Mouse (Mus musculus): ENCODE measurements around the gene Maff.

Gene Maff

DNA sequence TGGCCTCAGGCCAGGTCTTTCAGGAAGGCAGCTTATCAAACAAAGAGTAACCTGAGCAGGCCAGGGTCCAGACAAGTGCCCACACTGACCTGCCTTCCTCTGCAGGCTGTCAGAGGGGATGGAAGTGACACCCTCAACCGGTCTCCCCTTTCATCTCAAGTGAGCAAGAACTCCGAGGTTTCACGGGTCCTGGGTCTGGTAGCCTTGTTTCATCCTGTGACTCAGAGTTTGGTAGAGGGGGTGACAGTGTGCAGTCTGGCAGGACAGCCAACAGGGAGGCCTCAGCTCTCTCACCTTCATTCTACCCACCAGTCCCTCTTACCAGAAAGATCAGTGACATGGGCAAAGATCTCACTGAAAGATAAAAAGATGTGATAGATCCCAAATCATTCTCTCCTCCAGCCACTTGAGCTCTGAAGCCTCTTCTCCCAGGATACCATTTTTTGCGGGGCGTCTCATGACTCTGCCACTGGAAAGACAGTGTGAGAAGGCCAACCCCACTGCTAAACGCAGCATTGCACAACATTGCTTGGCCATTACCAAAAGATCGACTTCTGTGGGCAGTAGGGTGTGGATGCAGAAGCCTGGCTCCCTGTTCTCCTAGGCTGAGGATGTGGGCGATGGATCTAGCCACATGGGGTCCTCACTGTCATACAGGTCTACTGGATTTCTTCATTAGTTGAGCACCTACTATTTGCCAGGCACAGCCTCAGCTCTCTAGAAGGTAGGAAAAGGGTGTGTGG is at the start of gene Maff:
TSS of gene Maff (plus strand) at position 571 of the 743 bp plus-strand sequence.
- no peak for DNase-seq

DNA sequence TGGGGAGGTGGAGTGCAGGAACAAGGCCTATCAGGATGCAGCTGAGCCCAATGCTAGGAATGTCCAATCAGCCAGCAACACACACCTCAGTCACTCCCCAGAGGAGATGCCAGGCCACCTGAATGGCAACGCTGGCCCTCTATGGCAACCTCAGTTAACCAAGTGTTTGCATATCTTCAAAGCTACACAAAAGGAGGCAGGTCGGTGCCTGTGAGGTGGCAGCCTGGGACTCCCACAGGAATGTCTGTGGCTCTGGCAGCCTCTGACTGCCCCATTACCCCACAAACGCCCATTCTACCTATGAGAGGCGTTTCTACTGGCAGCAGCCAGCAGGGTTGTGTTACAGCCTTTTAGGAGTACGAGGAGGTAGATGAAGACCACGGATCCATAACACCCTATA is 47.9 kb upstream of the Maff start:
- DNase-seq = no peak

DNA sequence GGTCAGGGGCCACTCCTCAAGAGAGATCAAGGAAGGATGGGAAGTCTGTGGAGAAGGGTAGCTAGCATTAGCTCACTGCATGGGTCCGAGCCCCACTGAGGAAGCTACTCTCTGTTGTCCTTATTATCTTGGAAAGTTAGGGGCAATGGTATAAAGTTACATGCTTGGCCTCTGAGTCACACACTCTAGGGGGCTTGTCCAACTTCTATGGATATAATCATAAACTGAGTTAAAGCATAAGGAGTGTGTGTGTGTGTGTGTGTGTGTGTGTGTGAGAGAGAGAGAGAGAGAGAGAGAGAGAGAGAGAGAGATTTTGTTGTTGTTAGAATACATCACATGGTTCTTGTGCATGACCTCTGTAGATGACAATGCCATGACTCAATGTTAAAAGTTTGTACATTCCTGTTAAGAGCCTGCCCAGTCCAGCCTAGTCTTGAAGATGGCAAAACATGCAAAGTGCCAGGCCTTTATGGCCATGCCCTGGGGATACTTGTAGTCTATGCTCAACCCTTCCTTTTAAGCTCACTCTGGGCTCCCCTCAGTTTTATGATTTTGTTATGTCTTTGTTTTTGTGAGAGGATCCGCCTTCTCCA is 46.8 kb upstream of the Maff start:
- no peak for DNase-seq

DNA sequence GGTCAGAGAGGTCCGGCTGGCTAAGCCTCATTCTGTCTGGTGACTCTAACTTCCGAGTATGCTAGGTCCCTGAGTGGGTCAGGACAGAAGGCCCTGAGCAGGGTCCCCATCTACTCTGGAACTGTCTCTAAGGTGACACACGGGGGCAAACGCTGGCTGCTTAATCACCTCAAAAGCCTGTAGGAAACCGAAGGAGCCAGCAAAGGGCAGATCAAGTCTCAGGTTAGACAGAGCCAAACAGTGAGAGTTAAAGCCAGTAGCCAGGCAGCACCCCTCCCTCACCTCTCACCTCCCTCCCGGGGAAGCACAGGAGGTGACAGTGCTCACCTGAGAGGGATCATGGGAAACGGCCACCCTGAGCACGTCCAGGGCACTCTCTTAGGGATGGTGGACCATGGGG is 42.7 kb upstream of the Maff start:
- DNase-seq = no peak

DNA sequence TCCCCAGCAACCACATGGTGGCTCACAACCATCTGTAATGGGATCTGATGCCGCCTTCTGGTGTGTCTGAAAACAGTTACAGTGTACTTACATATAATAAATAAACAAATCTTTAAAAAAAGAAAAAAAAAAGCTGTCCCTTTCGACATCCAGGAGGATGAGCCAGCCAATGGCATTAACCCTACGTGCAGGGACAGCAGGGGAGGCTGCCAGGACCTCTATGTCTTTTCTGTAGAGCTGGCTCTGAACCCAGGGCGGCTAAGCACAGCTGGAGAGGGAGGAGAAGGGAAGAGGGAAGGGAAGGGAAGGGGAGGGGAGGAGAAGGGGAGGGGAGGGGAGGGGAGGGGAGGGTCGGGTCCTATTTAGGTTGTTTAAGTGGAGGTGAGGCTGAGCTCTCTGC is 41.6 kb upstream of the Maff start:
- DNase-seq = no peak

DNA sequence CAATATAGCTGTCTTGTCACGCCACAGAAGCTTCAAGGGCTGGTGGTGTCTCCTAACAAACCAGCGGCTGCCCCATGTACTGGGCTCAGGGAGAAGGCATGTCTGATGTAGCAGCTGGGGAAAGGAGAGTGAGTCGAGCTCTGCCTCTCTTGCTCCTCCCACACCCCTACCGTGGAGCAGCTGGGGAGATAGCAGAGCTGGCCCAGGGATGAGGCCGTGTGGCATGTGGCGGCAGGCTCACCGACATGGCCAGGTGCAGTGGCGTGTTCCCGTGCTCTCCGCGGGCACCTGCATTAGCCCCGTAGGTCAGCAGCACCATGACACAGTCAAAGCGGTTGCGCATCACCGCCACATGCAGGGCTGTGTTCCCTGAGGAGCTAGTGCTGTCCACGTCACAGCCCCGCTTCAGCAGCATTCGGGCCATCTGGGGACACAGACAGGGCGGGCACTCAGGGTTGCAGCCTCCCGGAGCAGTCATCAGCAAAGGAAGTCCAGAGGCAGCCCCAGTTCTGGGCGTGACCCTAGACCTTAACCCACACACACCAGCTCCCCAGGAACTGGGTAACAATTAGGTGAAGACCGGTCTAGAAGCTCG is 40.3 kb upstream of the Maff start:
- DNase-seq = no peak

DNA sequence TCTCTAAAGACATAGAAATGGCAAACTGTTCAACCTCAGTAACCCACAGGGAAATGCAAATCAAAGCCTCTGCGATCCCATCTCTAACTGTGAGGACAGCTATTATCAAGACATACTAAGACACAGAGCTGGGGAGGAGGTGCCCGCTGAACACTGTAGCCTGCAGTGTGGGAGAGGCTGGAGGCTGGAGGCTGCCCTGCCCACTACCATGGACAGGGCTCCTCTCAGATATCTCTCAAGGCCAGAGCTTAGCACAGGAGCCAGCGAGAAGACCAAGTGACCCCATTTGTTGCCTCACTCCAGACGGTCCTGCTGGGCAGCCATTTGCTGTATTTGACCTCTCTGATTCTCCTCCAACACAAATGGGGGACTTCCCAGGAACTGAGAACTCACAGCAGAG is 38.6 kb upstream of the Maff start:
- no peak for DNase-seq

DNA sequence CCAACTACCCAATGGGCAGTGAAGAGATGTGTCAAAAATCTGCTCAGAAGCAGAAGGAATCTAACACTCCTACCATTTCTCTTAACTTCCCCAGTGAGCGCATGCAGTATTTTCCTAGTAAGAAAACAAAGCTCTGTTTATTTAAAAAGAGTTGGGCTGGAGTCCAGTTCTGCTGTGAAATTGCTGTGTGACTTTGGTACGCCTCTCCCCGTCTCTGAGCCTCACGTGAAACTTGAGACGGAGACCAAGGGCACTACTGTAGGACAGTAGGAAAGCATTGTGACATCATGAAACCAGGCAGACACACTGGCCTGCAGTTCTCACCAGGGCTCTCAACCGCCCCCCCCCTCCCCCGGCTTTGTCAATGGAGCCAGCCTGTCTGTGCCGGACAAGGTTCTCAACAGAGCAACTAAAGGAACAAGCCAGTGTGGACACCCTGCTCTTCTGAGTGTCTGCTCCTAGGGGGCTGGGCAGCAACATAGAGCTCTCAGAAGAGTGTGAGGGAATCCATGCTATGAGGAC is 32.5 kb upstream of the Maff start:
- no peak for DNase-seq

DNA sequence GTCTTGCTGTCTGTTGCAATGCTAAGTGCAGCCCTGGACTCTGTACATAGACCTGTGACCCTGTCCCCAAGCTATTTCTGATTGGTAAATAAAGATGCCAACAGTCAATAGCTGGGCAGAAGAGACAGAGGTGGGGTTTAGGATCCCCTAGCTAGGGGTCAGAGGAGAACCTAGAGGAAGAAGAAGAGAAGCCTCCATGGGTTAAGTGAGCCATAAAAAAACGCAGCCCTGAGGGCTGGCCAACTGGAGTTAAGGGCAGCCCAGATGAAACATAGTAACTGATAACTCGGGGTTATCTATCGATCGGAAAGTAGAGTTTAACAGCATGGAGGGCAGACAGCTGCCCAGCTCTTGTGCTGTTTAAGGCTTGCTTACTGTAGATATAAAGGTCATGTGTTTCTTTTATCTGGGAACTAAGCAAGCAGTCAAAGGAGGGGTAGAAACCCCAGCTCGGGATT is 24.7 kb upstream of the Maff start:
- no peak for DNase-seq

DNA sequence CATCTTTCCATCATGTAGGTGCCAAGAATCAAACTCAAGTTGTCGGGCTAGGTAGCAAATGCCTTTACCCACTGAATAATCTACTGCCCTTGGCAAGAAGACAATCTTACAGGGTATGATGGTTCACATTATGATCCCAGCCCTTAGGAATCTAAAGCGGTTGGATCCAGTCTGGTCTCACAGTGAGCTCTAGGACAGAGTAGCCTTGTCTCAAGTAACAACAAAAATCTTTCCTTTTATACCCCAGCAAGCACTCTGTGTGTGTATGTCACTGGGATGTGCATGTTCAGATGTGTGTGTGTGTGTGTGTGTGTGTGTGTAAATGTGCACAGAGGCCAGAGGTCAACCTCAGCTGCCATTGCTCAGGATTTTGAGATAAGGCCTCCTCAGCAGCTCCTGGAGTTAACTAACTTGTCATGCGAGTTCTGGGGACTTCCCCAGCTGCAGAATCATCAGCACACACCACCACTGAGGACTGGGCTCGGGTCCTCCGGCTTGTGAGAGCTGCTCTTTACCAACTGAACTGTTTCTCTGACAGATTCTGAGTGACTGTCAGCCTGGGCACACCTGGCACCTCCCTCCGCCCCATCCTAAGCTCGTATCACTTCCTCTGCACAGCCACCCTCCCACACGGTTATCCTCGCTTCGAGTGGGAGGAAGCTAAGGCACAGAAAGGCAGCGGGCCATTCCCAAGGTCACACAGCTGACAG is 24.0 kb upstream of the Maff start:
- DNase-seq = no peak

DNA sequence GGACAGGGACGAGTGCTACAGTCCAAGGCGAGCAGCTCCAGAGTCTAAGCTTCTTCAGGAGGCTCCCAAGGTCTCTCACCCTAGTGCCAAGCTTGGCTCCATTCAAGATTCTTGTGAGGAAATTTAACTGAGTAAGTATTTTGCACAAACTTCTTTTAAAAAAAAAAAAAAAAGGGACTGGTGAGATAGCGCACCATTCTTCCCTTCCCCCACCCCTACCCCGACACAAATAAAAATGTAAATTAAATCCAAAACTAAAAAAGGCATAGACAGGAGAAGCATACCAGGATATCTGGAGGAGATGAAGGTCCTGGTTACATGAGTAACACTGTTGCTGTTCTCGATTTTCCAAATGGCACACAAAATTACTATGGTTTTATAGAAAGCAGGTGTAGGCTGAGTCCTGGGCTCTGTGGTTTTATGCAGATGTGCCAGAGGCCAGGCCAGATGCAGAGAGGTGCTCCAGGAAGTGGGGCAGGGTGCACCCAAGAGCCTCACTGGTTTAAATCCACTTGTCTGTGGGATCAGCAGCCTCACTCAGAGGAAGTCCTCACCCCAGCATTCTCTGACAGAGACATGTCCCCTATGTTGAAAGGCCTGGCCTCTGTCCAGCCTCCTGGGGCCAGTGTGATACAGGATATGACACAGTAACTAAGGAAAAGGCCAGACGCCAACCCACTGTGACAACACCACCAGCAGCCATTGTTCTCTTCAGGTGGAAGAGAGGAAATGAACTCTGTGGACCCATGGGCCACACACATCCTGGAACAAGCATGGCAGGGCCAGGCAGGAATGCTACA is 23.2 kb upstream of the Maff start:
- DNase-seq = no peak

DNA sequence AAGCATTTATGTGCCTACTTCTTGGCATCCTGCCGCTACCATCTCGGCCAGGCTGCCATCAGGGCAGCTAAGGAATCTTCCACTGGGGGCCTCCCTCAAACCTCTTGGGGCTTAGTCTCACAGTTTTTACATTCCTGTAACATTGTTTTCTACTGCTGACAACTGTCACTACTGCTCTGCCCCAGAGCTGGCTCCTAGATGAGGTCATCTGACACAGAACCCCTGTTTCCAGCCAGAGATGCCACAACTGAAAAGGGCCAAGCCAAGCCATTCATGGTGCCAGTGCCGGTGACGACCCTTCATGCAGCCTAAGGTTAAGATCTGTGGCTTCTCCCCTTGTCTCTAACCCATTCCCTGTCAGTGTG is 22.6 kb upstream of the Maff start:
- no peak for DNase-seq

DNA sequence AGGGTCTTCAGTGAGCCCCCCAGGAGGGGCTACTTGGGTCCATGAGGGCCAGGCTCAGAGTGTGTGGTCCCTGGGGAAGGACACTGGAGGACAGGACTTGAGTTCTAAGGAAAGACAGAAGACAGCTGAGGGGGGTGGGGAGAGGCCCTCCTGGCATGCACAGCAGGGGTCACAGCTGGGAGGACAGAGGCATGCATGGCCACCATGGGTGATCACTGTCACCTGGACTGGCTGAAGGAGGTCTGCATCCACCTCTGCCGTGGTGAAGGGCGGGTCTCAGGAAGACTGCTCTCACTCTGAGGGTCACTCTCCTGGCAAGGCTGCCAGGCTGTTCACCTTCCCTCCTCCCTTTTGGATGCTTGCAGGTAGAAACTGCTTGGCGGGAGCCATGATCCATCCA is 22.0 kb upstream of the Maff start:
- DNase-seq = no peak

DNA sequence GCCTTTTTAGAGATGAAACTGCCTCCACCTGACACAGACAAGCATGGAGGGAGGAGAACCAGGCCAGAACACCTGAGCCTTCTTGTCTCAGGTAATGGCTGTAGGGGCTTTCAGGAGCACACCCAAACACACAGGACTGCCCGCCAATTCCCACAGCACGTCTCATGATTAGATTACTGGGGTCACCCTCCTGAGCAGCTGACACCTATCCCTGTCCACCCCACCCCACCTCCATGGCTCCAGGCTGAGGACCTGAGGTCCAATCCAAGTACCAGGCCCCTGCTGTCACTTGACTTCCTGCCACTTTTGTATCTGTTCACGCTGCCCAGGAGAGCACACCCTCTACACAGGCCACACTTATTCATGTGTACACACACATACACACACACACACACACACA is 20.7 kb upstream of the Maff start:
- no peak for DNase-seq

DNA sequence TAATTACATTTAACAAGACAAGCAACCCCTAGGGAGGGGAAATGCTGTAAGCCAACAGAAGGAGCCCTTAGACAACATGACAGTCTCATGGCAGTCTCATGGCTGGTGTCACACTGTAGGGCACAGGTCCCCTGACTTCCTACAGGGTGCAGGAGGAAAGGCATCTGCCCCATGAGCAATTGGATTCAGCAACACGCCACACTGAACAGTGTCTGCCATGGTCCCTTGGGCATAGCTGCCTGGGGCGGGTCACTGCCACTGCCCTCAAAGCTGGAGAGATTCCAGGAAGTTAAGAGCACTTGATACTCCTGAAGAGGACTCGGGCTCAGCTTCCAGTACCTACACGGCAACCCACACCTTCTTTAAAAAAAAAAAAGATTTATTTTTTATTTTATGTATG is 20.2 kb upstream of the Maff start:
- DNase-seq = no peak

DNA sequence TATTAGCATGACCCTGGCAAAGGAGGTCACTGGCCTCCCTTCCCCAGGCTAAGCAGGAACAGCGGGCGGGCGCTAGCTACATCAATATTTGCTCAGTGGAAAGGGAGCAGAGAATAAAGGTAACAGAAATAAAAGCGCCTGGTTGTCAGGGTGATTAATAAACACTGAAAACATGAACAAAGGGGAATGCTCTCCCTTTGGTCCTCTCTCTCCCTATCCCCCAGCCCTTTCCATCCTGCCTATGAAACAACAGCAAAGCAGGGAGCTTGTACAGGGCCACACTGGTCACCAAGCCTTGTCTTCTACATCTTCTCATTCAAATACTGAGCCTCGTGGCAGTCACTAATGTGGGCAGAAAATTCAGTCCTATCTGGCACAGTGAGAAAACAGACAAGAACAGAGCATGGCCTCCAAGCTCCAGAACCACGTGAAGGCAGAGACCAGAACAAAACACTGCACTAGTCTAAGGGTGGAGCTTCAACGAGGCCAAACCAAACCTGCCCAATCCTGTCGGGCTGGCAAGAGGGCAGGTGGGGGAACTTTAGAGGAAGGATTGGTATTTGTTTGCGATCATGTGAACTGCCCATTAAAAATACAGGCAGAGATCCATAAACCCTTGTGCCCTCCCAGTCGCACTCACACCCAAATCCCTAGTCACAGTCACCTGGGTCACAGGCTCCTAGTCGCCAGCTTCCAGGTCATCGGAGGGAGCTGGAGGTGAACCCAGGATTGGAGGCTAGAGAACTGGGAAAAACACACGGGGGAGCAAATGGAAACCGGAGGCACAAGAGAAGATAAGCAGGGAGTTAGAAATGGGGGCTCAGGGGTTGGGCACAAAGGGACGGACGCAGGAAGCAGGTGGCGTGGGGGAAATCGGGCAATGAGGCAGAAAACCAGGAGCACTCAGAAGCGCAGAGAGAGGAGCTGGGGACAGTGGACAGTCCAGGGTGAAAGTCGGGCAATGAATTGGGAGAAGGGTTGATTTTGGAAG is 19.2 kb upstream of the Maff start:
- peak; percentile 57 for DNase-seq

DNA sequence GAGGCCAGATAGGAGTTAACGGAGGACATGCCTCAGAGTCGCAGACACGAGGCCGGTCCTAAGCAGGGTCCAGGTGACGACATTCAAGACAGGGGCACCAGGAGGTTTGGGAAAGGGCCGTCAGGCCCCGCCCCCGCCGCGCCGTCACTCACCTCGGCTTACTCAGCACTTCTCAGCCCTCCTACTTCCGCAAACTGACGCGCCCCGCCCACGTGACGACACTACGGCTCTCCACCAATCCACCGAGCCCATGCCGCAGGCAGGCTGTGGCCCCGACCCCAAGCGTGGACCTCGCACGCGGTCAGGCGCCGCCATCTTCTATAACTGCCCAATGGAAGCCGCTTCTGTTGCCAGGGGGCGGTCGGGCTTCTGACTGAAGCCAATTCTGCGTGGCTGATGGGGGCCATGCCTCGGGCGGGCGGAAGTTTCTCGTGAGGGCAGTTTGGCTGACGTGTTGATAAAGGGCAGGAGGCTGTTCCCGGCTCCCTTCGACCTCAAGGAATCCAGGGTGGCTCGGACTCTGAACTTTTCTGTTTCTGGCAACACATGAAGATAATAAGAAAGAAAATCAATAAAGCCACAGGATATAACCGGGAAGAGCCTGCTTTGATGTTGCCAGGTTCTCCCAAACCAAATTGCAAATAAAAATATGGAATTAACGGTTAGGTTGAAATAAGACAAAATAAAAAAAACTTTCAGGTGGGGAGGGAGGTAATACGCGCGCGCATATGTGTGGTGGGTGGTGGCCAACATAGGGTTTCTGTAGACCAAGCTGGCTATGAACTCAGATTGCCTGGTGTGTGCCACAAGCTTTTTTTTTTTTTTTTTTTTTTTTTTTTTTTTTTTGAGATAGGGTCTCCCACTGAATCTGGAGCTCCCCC is 18.1 kb upstream of the Maff start, which contains the start of gene Pla2g6:
TSS of gene Pla2g6 (minus strand) at position 333 of the 881 bp plus-strand sequence.
- DNase-seq = peak; percentile 99

DNA sequence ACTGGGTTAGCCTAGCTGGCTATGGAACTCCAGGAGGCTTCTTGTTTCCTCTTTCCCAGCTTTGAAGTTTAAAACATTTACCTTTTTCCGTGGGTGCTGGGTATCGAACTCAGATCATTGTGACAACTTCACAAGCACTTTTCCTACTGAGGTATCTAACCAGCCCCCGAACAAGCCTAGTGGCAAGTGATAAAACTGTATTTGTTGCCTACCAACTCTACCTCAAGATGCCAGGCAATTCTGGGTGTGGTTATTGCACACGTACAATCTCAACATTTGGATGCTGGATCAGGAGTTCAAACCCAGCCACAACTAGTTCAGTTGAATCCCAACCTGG is 17.5 kb upstream of the Maff start:
- DNase-seq = no peak

DNA sequence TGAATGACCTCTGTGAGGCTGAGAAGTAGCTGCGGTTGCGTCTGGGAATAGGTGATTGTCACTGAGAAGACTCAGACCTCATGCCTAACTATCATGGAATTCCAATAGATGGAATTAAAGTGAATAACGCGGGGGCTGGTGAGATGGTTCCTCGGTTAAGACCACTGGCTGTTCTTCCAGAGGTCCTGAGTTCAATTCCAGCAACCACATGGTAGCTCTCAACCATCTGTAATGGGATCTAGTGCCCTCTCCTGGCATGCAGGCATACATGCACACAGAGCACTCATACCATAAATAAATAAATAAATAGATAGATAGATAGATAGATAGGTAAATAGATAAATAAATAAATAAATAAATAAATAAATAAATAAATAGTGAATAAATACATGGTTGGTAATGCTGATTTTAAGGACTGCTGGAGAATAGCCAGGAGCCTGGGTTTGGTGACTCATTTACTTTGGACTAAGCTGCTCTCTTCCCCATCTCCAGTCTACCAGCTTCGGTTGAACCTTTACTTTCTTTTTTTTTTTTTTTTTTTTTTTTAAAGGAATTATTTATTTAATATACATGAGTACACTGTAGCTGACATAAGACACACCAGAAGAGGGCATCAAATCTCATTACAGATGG is 17.0 kb upstream of the Maff start:
- DNase-seq = peak; percentile 25

DNA sequence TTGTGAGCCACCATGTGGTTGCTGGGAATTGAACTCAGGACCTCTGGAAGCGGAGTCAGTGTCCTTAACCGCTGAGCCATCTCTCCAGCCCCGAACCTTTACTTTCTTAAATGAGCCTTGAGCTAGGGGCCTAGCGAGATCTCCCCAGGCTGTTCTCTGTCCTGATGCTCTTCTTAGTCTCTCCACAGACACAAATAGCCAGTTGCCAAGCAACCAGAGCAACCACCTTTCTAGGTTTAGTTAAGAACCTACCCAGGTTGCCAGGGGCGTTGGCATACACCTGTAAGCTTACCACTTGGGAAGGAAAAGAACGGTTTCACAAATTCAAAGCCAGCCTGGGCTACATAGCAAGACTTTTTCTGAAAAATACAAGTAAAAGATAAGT is 16.4 kb upstream of the Maff start:
- DNase-seq = no peak

All from retina, postnatal 1 day (tissue).